Comparison of ENCODE assay signal across 11 mouse cellular contexts in the genomic region with DNA sequence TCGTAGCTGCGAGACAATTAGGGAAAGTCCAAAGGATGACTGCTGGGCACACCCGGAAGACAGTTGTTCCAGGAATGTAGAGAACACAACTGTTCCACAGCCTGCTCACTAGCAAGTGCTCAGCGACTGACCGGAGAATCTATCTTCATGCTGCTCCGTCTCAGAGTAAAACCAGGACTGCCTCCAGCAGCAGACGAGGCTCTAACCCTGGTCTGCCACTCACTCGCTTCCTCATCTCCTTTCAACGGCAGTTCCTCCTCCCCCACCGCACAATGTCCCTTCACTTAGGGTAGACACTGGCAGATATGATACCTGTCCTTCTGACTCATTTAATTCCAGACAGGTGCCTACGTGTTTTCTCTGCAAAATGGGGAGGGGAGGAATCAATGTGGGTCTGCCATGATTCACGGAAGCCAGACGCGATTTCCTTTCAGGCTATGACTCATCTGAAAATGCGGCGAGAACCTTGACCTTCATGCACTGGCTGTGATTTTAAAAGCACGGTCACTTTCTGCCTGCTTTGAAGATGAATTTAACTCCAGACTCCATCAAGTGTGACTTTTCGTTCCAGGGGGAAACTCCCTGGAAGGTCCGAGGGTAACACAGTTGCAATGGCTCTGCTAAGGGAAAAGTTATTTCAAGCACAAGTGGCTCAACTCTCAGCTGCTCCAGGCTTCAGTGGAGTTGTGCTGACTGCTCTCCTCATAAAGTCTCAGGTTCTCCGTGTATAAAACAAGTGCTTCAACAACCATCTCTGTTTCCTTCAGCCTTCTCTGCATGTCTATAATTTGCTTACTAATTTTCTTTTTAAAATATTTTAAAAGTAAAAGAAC.
A peak's percentile ranks its signal among the peaks of the same experiment; 100 is the strongest.
DNase-seq lines count a peak whose midpoint lies in the region; ATAC-seq and TF ChIP-seq lines count a peak whose summit lies in the region.
"Had no signal": no experiment of that assay in that cellular context is flagged by ENCODE, and none has a peak within 500 bp of the region (broad histone marks: within the 10 kb centered on the region; RNA-seq: fewer than 3 reads in every experiment).

No protein-coding gene starts in this region.

- no peaks in the 10 kb centered on the region for H3K79me2 ChIP-seq in heart, adult 2 months (replicated peaks; ENCODE audit: control insufficient read depth, insufficient read depth, low read length)
- H3K79me2 ChIP-seq in C2C12 (ENCODE audit: control insufficient read depth, insufficient read depth) = no peaks in the 10 kb centered on the region

- peaks cover 4% of the 10 kb centered on the region for H3K4me1 ChIP-seq in heart, adult 2 months (ENCODE audit: control insufficient read depth, insufficient read depth, low read length)
- H3K4me1 ChIP-seq in embryonic facial prominence, embryonic 15.5 days = peaks cover 3% of the 10 kb centered on the region; the same call in 1 of the 2 replicates
- H3K4me1 ChIP-seq: neural tube, embryonic 12.5 days had no signal

- no peak for TF ChIP-seq POLR2A in heart, adult 2 months (IDR thresholded peaks at IDR 0.05; ENCODE audit: insufficient read depth, low read depth, low read length)

- DNase-seq in heart, adult 2 months = no peak
- no peak for DNase-seq in heart, postnatal 36 days
- DNase-seq in kidney, postnatal 14 days = peak; percentile 24
- no peak for DNase-seq in left cerebral cortex, adult 18-20 months (ENCODE audit: low spot score in 2 of 2)
- DNase-seq in cerebellum, adult 9-10 months = no peak
- DNase-seq in layer of hippocampus, adult 11-12 months (ENCODE audit: low spot score) = no peak
- DNase-seq: cerebellum, adult 9-11 months had no signal

- no peak for ATAC-seq in embryonic facial prominence, embryonic 15.5 days (ENCODE audit: insufficient number of reproducible peaks, low FRiP score, low TSS enrichment, low read depth)

- H3K9me3 ChIP-seq in embryonic facial prominence, embryonic 15.5 days (replicated peaks) = no peaks in the 10 kb centered on the region
- H3K9me3 ChIP-seq: neural tube, embryonic 12.5 days had no signal

- H3K27me3 ChIP-seq in heart, adult 2 months (ENCODE audit: control insufficient read depth, insufficient read depth, low read length) = no peaks in the 10 kb centered on the region
- no peaks in the 10 kb centered on the region for H3K27me3 ChIP-seq in C2C12 (ENCODE audit: control insufficient read depth, insufficient read depth, insufficient read length)
- no peaks in the 10 kb centered on the region for H3K27me3 ChIP-seq in embryonic facial prominence, embryonic 15.5 days
- H3K27me3 ChIP-seq: neural tube, embryonic 12.5 days had no signal

- intact Hi-C loops in heart, adult 2 months (cut with DNase I) = no loop called here
- intact Hi-C loops in heart, postnatal 36 days (cut with DNase I) = no loop called here

- H3K36me3 ChIP-seq in heart, adult 2 months (ENCODE audit: control insufficient read depth, insufficient read depth, low read length) = no peaks in the 10 kb centered on the region
- H3K36me3 ChIP-seq in C2C12 (ENCODE audit: control insufficient read depth, insufficient read depth) = no peaks in the 10 kb centered on the region
- H3K36me3 ChIP-seq in embryonic facial prominence, embryonic 15.5 days = no peaks in the 10 kb centered on the region
- H3K36me3 ChIP-seq: neural tube, embryonic 12.5 days had no signal

- H3ac ChIP-seq in C2C12 (ENCODE audit: control insufficient read depth, insufficient read length, low read depth) = no peak overlapping the region

- no peak for TF ChIP-seq CTCF in heart, adult 2 months (IDR thresholded peaks at IDR 0.05)
- no peak for TF ChIP-seq CTCF in C2C12 (IDR thresholded peaks at IDR 0.05; ENCODE audit: control insufficient read depth, insufficient read depth, insufficient read length)

- H3K27ac ChIP-seq in heart, adult 2 months = no peak overlapping the region
- no peak overlapping the region for H3K27ac ChIP-seq in embryonic facial prominence, embryonic 15.5 days (replicated peaks)
- H3K27ac ChIP-seq: liver, embryonic 14.5 days; neural tube, embryonic 12.5 days had no signal

- peak overlapping the region; percentile 29 for H3K4me2 ChIP-seq in embryonic facial prominence, embryonic 15.5 days (replicated peaks)
- H3K4me2 ChIP-seq: neural tube, embryonic 12.5 days had no signal

- H3K79me3 ChIP-seq in C2C12 (ENCODE audit: low read depth) = no peaks in the 10 kb centered on the region

- TF ChIP-seq EP300 in heart, adult 2 months (IDR thresholded peaks at IDR 0.05; ENCODE audit: insufficient read depth, low read depth, low read length) = no peak

- no peak overlapping the region for H3K9ac ChIP-seq in heart, adult 2 months (ENCODE audit: low read depth, low read length)
- no peak overlapping the region for H3K9ac ChIP-seq in embryonic facial prominence, embryonic 15.5 days
- H3K9ac ChIP-seq: liver, embryonic 14.5 days; neural tube, embryonic 12.5 days had no signal

- WGBS in heart, adult 2 months = 14% methylated on average over 20 of the region's 20 CpGs
- 42% methylated on average over 20 of the region's 20 CpGs for WGBS in embryonic facial prominence, embryonic 15.5 days

- H3K4me3 ChIP-seq in heart, adult 2 months = peak overlapping the region; percentile 26; the same call in 1 of the 2 replicates
- H3K4me3 ChIP-seq in C2C12 (ENCODE audit: insufficient read depth, poor library complexity, severe bottlenecking) = no peak overlapping the region
- H3K4me3 ChIP-seq in embryonic facial prominence, embryonic 15.5 days (replicated peaks) = no peak overlapping the region; the same call in 1 of the 2 replicates
- H3K4me3 ChIP-seq: neural tube, embryonic 12.5 days had no signal

TF ChIP-seq in C2C12, 6 proteins besides CTCF, POLR2A, EP300 and RAD21:
- TF ChIP-seq FOSL1 (IDR thresholded peaks at IDR 0.05; ENCODE audit: insufficient read depth, low read length, poor library complexity, severe bottlenecking) (peak; percentile 40), MYOD1 (IDR thresholded peaks at IDR 0.05; ENCODE audit: control insufficient read depth, insufficient read length, low read depth) (peak; percentile 37), MYOG (IDR thresholded peaks at IDR 0.05; ENCODE audit: control insufficient read depth, extremely low read depth, insufficient read length) (no peak), CEBPB (IDR thresholded peaks at IDR 0.05; ENCODE audit: low read depth) (no peak)
